Mouse (Mus musculus) C2C12 (cell line): ENCODE results near the gene Ppp1r35. TPM values are rescaled to one million over a fixed set of nuclear protein-coding genes. Genes with fewer than 3 reads are reported as not detected.

Source experiments
- H3K27me3 ChIP-seq: one replicate; pipeline ENCODE4 v1.6.1; 2011; ENCODE audit not compliant: control insufficient read depth, insufficient read depth, insufficient read length
- H3K36me3 ChIP-seq: one replicate; pipeline ENCODE4 v1.6.1; 2011; ENCODE audit not compliant: control insufficient read depth, insufficient read depth
- H3K4me3 ChIP-seq: one replicate; pipeline ENCODE4 v1.5.1; 2011; ENCODE audit warnings: mild to moderate bottlenecking, control low read depth; ENCODE audit not compliant: poor library complexity, insufficient read depth, severe bottlenecking
- H3K79me2 ChIP-seq: one replicate; pipeline ENCODE4 v1.6.1; 2011; ENCODE audit not compliant: control insufficient read depth, insufficient read depth
- H3K79me3 ChIP-seq: one replicate; pipeline ENCODE4 v1.6.1; 2011; ENCODE audit warnings: low read depth, control low read depth
- H3ac ChIP-seq: one replicate; pipeline ENCODE3; 2011; ENCODE audit warnings: low read depth; ENCODE audit not compliant: control insufficient read depth, insufficient read length
- CEBPB ChIP-seq: IDR thresholded peaks from one replicate; pipeline ENCODE4 v1.6.1; 2011; ENCODE audit warnings: low read depth, mild to moderate bottlenecking, control low read depth, moderate library complexity
- CTCF ChIP-seq: IDR thresholded peaks from one replicate; pipeline ENCODE4 v1.5.1; 2011; ENCODE audit not compliant: control insufficient read depth, insufficient read depth, insufficient read length
- FOSL1 ChIP-seq: IDR thresholded peaks from one replicate; pipeline ENCODE4 v1.8.0; 2011; ENCODE audit warnings: mild to moderate bottlenecking, low read length; ENCODE audit not compliant: poor library complexity, insufficient read depth, severe bottlenecking
- MAX ChIP-seq: IDR thresholded peaks from one replicate; pipeline ENCODE4 v1.6.1; 2011; ENCODE audit warnings: mild to moderate bottlenecking, control low read depth
- MYOD1 ChIP-seq: IDR thresholded peaks from one replicate; pipeline ENCODE4 v1.6.1; 2011; ENCODE audit warnings: low read depth; ENCODE audit not compliant: control insufficient read depth, insufficient read length
- MYOG ChIP-seq: IDR thresholded peaks from one replicate; pipeline ENCODE4 v1.6.1; 2011; ENCODE audit not compliant: control insufficient read depth, insufficient read length; ENCODE audit errors: extremely low read depth
- USF1 ChIP-seq: IDR thresholded peaks from one replicate; pipeline ENCODE4 v1.6.1; 2011; ENCODE audit warnings: low read depth, mild to moderate bottlenecking, control low read depth, moderate library complexity
- polyA plus RNA-seq: library from polyadenylated mRNA; unstranded; fragments of >200 nt; fragmentation: generic; extraction: Trizol; gene quantifications from one replicate; pipeline ENCODE4 v1.2.1, GENCODE M21; 2012; ENCODE audit warnings: missing spikeins

The Ppp1r35 gene
- polyA plus RNA-seq, 1 experiment: 42.7 TPM

GRCm38 (mm10) chr5:137808316-137808715, 29.7 kb downstream of the Ppp1r35 start:
- H3K36me3 ChIP-seq: no peaks in the 10 kb centered on the region
- H3ac ChIP-seq: no peak overlapping the region
- TF ChIP-seq USF1 (no peak), CTCF (no peak), CEBPB (no peak), MYOD1 (no peak), MAX (no peak), MYOG (no peak)
- no peaks in the 10 kb centered on the region for H3K79me2 ChIP-seq
- no peaks in the 10 kb centered on the region for H3K27me3 ChIP-seq
- no peak overlapping the region for H3K4me3 ChIP-seq
- no peaks in the 10 kb centered on the region for H3K79me3 ChIP-seq

- TF ChIP-seq CEBPB (no peak), MAX (no peak), FOSL1 (no peak), MYOG (no peak), USF1 (no peak), MYOD1 (no peak), CTCF (no peak)
- H3K79me2 ChIP-seq: no peaks in the 10 kb centered on the region
- no peak overlapping the region for H3K4me3 ChIP-seq
- no peak overlapping the region for H3ac ChIP-seq
- no peaks in the 10 kb centered on the region for H3K27me3 ChIP-seq
- no peaks in the 10 kb centered on the region for H3K79me3 ChIP-seq
- H3K36me3 ChIP-seq: no peaks in the 10 kb centered on the region
Observed at GRCm38 (mm10) chr5:137817466-137818222, 39.0 kb downstream of the Ppp1r35 start.

GRCm38 (mm10) chr5:137822126-137822525, 43.5 kb downstream of the Ppp1r35 start:
- H3K27me3 ChIP-seq: peaks cover 4% of the 10 kb centered on the region
- H3K79me2 ChIP-seq: no peaks in the 10 kb centered on the region
- no peaks in the 10 kb centered on the region for H3K79me3 ChIP-seq
- no peak overlapping the region for H3ac ChIP-seq
- no peaks in the 10 kb centered on the region for H3K36me3 ChIP-seq
- H3K4me3 ChIP-seq: no peak overlapping the region
- TF ChIP-seq FOSL1 (no peak), MAX (no peak), MYOD1 (no peak), CEBPB (no peak), CTCF (no peak), MYOG (no peak), USF1 (no peak)

- Histone ChIP-seq H3K4me3 (no peak overlapping the region), H3K27me3 (peaks cover 4% of the 10 kb centered on the region), H3K79me3 (no peaks in the 10 kb centered on the region), H3K79me2 (no peaks in the 10 kb centered on the region), H3ac (no peak overlapping the region), H3K36me3 (no peaks in the 10 kb centered on the region)
- TF ChIP-seq CEBPB (no peak), MYOG (no peak), MAX (no peak), USF1 (no peak), MYOD1 (no peak), CTCF (no peak), FOSL1 (no peak)
Observed at GRCm38 (mm10) chr5:137822602-137823001, 44.0 kb downstream of the Ppp1r35 start.

GRCm38 (mm10) chr5:137823455-137824045, 44.9 kb downstream of the Ppp1r35 start:
- peaks cover 4% of the 10 kb centered on the region for H3K27me3 ChIP-seq
- TF ChIP-seq MAX: no peak
- no peak for TF ChIP-seq FOSL1
- no peak for TF ChIP-seq CEBPB
- TF ChIP-seq MYOD1: no peak
- no peak for TF ChIP-seq CTCF
- no peak for TF ChIP-seq MYOG
- TF ChIP-seq USF1: no peak
- no peak overlapping the region for H3K4me3 ChIP-seq
- H3K79me3 ChIP-seq: no peaks in the 10 kb centered on the region
- no peaks in the 10 kb centered on the region for H3K79me2 ChIP-seq
- H3ac ChIP-seq: no peak overlapping the region
- H3K36me3 ChIP-seq: no peaks in the 10 kb centered on the region
